Mouse (Mus musculus) heart, embryonic 13.5 days (tissue): ENCODE measurements at regions not wholly inside any gene's neighbourhood (a gene's known extent, or its start where the extent isn't known, plus 50 kb on each side); places are given as distances from the start of the nearest gene placed in this dataset.

Experiments used
- ATAC-seq: fragments of 200-750 bp; cut with Nextera tagmentation; 2 replicates; pipeline ENCODE4 v1.8.0; 2017; ENCODE audit warnings: moderate TSS enrichment; ENCODE audit not compliant: insufficient number of reproducible peaks, low FRiP score, low TSS enrichment; ENCODE audit errors: extremely low read depth
- H3K27ac ChIP-seq: fragments of 300-500 bp; sonication (generic); replicated peaks from 2 replicates; pipeline ENCODE4 v1.5.1; 2015; ENCODE audit warnings: moderate library complexity, mild to moderate bottlenecking, inconsistent platforms
- H3K27me3 ChIP-seq: fragments of 300-500 bp; sonication (generic); replicated peaks from 2 replicates; pipeline ENCODE4 v1.6.1; 2015; ENCODE audit warnings: mild to moderate bottlenecking, inconsistent platforms
- H3K36me3 ChIP-seq: fragments of 300-500 bp; sonication (generic); 2 replicates; pipeline ENCODE4 v1.6.1; 2015; ENCODE audit warnings: mild to moderate bottlenecking, inconsistent platforms
- H3K4me1 ChIP-seq: fragments of 300-500 bp; sonication (generic); 2 replicates; pipeline ENCODE4 v1.6.1; 2015; ENCODE audit warnings: inconsistent platforms
- H3K4me2 ChIP-seq: fragments of 300-500 bp; sonication (generic); 2 replicates; pipeline ENCODE4 v1.6.1; 2015; ENCODE audit warnings: inconsistent platforms, mild to moderate bottlenecking, moderate library complexity
- H3K4me3 ChIP-seq: fragments of 300-500 bp; sonication (generic); 2 replicates; pipeline ENCODE4 v1.5.1; 2015; ENCODE audit warnings: moderate library complexity, mild to moderate bottlenecking, inconsistent platforms
- H3K9ac ChIP-seq: fragments of 300-500 bp; sonication (generic); 2 replicates; pipeline ENCODE4 v1.6.1; 2015; ENCODE audit warnings: inconsistent platforms, mild to moderate bottlenecking, moderate library complexity
- H3K9me3 ChIP-seq: fragments of 300-500 bp; sonication (generic); 2 replicates; pipeline ENCODE4 v1.6.1; 2016; ENCODE audit warnings: inconsistent platforms
- WGBS: fragments of 180-500 bp; shearing (Covaris S2); methylation state at CpG from one replicate; pipeline ENCODE4 v1.1.7; 2015; ENCODE audit warnings: mixed read lengths; 5-methylcytosine and 5-hydroxymethylcytosine counted together

DNA sequence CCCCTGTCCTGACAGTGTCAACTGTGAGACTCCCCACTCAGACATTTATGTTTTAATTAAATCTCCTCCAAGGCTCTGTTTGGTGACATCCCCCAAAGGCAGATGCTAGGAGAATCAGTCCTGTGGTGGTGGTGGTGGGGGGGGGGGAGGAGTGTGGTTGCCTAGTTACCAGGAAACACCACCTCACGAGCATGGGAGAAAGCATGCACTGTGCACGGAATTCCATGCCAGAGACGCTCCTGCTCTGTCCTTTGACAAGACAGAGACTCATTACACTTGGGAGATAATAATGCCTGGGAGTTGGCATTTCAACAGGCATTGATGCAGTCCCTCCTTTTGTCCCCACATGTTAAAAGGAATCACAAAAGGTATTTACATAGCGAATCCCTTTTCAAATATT is 240.6 kb downstream of the Cbln1 start:
- Histone ChIP-seq H3K36me3 (no peaks in the 10 kb centered on the region), H3K4me1 (peaks cover 15% of the 10 kb centered on the region; the same call in 1 of the 2 replicates), H3K4me3 (no peak overlapping the region), H3K4me2 (no peak overlapping the region), H3K27me3 (0 out of 2 replicates have a peak, but pooled peaks cover 7% of the 10 kb centered on the region), H3K27ac (no peak overlapping the region), H3K9ac (no peak overlapping the region), H3K9me3 (no peaks in the 10 kb centered on the region)
- no peak for ATAC-seq
- 31% methylated on average over 4 of the region's 4 CpGs for WGBS

DNA sequence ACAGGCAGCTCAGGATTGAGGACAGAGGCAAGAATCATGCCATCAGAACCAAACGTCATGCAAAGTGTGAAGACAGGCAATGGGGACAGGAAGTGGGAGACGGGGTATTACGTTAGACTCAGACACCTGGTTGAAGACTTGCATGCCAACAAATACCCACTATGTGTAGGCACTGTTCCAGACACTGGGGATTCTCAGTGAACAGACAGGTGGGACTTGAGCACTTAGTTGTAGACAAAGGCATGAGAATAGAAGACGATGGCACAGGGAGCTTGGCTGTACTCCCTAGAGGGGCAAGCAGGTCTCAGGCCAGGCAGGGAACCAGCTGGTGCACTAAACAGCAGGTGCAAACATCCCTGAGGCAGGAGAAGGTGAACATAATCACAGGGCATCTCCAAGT is 242.3 kb downstream of the Cbln1 start:
- WGBS: 75% methylated on average over 4 of the region's 4 CpGs
- 0 out of 2 replicates have a peak, but pooled peaks cover 2% of the 10 kb centered on the region for H3K27me3 ChIP-seq
- H3K36me3 ChIP-seq: no peaks in the 10 kb centered on the region
- no peak overlapping the region for H3K9ac ChIP-seq
- H3K9me3 ChIP-seq: no peaks in the 10 kb centered on the region
- no peak for ATAC-seq
- H3K4me3 ChIP-seq: no peak overlapping the region
- 0 out of 2 replicates have a peak, but pooled peaks cover 5% of the 10 kb centered on the region for H3K4me1 ChIP-seq
- H3K27ac ChIP-seq: no peak overlapping the region
- H3K4me2 ChIP-seq: no peak overlapping the region

DNA sequence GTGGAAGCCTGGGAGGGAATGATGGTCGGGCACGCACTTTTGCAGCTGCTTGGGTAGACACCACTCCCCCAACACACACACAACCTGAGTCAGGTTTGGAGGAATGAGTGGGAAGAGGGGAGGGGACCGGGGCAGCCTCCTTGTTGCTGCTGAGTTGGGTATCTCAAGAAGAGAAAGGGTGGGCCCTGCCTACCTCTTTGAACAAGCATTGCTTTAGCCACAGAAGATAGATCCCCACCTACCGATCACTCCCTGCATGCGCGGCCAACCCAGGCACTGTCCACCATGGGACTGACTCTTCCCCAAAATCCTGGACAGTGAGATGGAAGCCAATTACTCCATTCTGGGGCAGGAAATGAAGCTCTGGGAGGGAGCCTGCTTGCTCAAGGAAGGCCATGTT is 243.2 kb downstream of the Cbln1 start:
- H3K9me3 ChIP-seq: no peaks in the 10 kb centered on the region
- WGBS: 87% methylated on average over 6 of the region's 6 CpGs
- no peaks in the 10 kb centered on the region for H3K36me3 ChIP-seq
- H3K4me3 ChIP-seq: no peak overlapping the region
- ATAC-seq: no peak
- 0 out of 2 replicates have a peak, but pooled peaks cover 5% of the 10 kb centered on the region for H3K4me1 ChIP-seq
- H3K9ac ChIP-seq: no peak overlapping the region
- no peaks in the 10 kb centered on the region for H3K27me3 ChIP-seq
- H3K27ac ChIP-seq: no peak overlapping the region
- H3K4me2 ChIP-seq: no peak overlapping the region

DNA sequence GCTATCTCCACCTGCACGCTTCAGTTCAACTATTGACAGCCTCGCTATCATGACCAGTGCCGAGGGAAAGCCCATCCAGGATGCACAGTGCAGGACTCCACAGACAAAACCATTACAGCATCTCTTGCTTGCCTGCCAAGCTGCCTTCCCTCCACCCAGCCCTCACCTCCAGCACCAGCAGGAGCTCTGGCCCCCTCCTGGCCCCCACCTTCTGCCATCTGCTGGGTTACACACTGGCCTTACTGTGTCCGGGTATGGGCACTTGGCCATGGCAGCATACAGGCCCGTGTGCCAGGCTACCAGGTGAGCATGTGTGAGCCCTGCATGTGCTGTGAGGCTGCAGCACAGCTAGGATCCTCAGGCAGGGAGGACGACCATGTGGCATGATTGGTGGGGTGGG is 243.6 kb downstream of the Cbln1 start:
- H3K4me3 ChIP-seq: no peak overlapping the region
- no peak overlapping the region for H3K9ac ChIP-seq
- WGBS: 84% methylated on average over 6 of the region's 6 CpGs
- no peak for ATAC-seq
- H3K27ac ChIP-seq: no peak overlapping the region
- no peaks in the 10 kb centered on the region for H3K9me3 ChIP-seq
- H3K27me3 ChIP-seq: no peaks in the 10 kb centered on the region
- H3K36me3 ChIP-seq: no peaks in the 10 kb centered on the region
- no peak overlapping the region for H3K4me2 ChIP-seq
- H3K4me1 ChIP-seq: 0 out of 2 replicates have a peak, but pooled peaks cover 2% of the 10 kb centered on the region

DNA sequence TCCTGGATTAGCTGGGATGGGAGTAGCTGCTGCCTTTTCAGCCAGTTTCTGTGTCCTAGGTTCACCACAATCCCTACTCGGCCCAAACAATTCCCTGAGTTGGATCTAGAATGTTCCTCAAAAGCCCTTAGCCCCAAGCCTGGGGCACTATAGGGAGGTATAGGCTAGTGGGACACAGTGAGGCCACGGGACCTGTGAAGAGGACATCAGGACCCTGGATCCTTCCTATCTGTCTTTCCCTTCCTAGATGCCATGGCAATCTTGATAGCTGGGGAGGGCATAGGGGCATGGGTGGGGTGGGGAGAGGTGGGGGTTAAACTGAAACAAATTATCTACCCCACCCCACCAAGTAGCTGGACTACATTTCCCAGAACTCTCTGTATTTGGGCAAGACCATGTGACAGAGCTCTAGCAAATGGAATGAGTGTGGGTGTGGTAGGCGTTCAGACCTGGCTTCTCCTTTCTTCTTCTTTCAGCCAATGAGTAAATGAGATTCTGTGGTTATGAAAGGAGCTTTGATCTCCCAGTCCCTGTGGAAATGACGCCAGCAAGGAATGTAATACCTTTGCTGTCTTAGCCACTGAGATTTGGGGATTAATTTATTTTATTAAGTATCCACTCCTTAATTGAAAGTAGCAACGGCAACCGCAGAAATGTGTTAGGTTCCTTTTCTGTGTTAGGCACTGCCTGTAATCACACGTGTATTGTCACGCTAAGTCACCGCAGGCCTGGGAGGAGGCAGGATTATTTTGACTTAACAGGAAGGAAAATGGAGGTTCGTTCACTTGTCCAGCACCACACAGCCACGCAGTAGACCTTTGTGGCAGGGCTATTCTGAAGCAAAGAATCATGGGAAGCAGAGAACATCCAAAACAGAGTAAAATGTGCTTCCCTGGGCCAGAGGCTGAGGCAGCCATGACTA is 246.6 kb downstream of the Cbln1 start:
- no peaks in the 10 kb centered on the region for H3K4me1 ChIP-seq
- H3K27me3 ChIP-seq: 0 out of 2 replicates have a peak, but pooled peaks cover 1% of the 10 kb centered on the region
- no peak overlapping the region for H3K27ac ChIP-seq
- WGBS: 70% methylated on average over 11 of the region's 11 CpGs
- no peak for ATAC-seq
- H3K4me2 ChIP-seq: no peak overlapping the region
- no peaks in the 10 kb centered on the region for H3K36me3 ChIP-seq
- H3K9ac ChIP-seq: no peak overlapping the region
- H3K9me3 ChIP-seq: no peaks in the 10 kb centered on the region
- no peak overlapping the region for H3K4me3 ChIP-seq

DNA sequence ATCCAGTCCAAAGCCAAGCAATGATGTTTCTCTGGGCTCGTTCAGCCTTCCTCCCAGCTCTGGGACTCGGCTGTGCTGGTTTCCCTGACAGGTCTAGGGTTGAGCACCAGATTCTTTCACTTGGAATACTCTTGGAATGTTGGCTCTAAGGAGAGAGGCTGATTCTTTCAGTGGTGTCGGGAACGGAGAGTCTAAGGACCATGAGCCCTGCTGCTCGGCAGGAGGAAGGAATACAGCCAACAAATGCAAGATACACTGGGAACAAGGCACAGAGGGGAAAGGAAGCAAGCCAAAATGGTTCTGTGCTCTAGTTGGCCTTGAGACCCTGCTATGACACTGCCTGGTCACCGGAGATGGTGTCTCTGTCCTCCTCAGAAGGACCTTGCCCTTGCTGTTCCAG is 251.8 kb downstream of the Cbln1 start:
- WGBS: 76% methylated on average over 6 of the region's 6 CpGs
- Histone ChIP-seq H3K4me2 (no peak overlapping the region), H3K4me3 (no peak overlapping the region), H3K36me3 (no peaks in the 10 kb centered on the region), H3K4me1 (no peaks in the 10 kb centered on the region), H3K9ac (no peak overlapping the region), H3K27ac (no peak overlapping the region), H3K27me3 (peaks cover 28% of the 10 kb centered on the region), H3K9me3 (no peaks in the 10 kb centered on the region)
- no peak for ATAC-seq

DNA sequence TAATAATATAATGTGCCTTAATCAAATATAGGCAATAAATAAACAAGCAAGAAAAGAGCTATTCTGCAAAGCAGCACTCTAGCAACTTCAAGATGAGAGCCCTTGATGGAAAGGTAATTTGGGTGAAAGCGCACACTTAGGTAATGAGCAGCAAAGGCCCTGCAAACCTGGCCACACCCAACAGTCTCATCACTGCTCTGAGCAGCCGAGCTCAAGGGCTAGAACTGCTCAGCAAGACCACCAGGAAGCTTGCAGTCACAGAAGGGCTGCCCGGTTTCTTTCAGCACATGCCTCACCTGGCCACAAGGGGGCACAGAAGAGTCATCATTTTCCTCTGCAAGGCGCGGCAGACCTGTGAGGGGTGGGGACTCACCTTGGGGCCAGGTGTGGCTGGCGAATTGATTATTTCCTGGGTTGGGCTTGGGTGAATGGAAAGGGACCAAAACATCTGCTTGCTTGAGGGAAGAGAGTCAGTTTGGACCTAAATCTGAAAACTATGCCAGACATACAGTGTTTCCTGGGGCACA is 253.4 kb downstream of the Cbln1 start:
- ATAC-seq: no peak
- H3K4me3 ChIP-seq: no peak overlapping the region
- H3K9ac ChIP-seq: no peak overlapping the region
- H3K4me2 ChIP-seq: no peak overlapping the region
- 16% methylated on average over 6 of the region's 6 CpGs for WGBS
- H3K9me3 ChIP-seq: no peaks in the 10 kb centered on the region
- H3K27me3 ChIP-seq: peaks cover 28% of the 10 kb centered on the region
- H3K27ac ChIP-seq: no peak overlapping the region
- no peaks in the 10 kb centered on the region for H3K36me3 ChIP-seq
- no peaks in the 10 kb centered on the region for H3K4me1 ChIP-seq

DNA sequence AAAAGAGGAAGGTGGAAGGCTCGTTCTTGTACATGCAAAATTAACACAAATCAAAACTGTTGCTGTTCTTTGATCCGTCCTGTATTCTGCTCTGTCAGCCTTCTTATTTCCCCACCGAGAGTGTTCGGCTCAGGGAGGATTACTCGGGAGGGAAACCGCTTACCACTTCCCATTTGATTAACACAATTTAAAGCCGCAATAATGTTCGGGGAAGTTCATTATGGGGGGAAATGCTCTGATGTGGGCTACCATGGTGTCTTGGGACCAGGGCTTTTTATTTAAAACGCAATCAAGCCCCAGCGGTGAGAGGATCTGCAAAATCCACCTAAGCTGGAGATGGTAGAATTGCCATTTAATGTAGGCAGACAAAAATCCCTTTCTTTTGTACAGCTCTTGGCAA is 257.4 kb downstream of the Cbln1 start:
- WGBS: 74% methylated on average over 10 of the region's 10 CpGs
- no peaks in the 10 kb centered on the region for H3K9me3 ChIP-seq
- H3K9ac ChIP-seq: no peak overlapping the region
- no peak overlapping the region for H3K4me2 ChIP-seq
- no peak overlapping the region for H3K4me3 ChIP-seq
- peaks cover 24% of the 10 kb centered on the region for H3K27me3 ChIP-seq
- no peak overlapping the region for H3K27ac ChIP-seq
- no peak for ATAC-seq
- no peaks in the 10 kb centered on the region for H3K4me1 ChIP-seq
- H3K36me3 ChIP-seq: no peaks in the 10 kb centered on the region

DNA sequence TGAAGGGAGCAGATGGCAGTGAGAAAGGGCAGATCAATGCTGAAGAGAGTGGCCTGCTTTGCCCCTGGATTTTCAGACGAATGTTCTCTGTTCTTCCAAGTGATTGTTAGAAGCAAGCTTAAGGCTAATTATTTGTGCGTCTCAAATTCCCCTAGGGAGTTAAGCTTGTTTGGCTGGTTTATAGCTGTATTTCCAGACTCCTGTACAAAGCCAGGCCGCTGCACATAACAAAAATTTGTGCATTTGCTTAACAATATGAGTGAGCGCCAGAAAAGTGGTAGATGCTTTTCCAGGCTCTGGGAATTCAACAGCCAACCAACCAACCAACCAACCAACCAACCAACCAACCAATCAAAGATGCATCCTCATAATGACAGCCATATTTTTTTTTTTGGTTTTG is 261.9 kb downstream of the Cbln1 start:
- no peak overlapping the region for H3K4me3 ChIP-seq
- H3K4me1 ChIP-seq: 0 out of 2 replicates have a peak, but pooled peaks cover 6% of the 10 kb centered on the region
- WGBS: 76% methylated on average over 4 of the region's 4 CpGs
- no peak overlapping the region for H3K27ac ChIP-seq
- H3K9me3 ChIP-seq: no peaks in the 10 kb centered on the region
- no peaks in the 10 kb centered on the region; the same call in 1 of the 2 replicates for H3K27me3 ChIP-seq
- H3K36me3 ChIP-seq: no peaks in the 10 kb centered on the region
- H3K9ac ChIP-seq: no peak overlapping the region
- no peak overlapping the region for H3K4me2 ChIP-seq
- no peak for ATAC-seq

DNA sequence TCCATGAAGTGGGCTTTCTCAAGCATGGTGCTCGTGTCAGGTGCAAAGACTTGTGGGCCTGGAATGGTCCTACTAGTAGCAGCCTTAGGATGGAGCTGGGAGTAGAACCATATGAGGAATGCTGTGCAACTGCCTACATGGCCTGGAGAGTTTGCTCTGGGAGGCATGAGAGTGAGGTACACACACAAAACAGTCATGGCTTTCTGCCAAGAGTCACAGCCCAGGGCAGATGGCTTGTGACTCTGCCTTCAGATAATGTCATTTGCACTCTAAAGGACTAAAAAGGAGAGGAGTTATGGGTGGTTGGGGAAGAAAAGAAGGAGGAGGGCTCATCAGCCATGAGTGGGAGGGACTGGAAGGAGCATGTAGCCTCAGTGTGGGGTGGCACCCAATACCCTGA is 263.1 kb downstream of the Cbln1 start:
- Histone ChIP-seq H3K4me2 (no peak overlapping the region), H3K27me3 (no peaks in the 10 kb centered on the region), H3K4me3 (no peak overlapping the region), H3K36me3 (no peaks in the 10 kb centered on the region), H3K9ac (no peak overlapping the region), H3K27ac (no peak overlapping the region), H3K9me3 (no peaks in the 10 kb centered on the region), H3K4me1 (0 out of 2 replicates have a peak, but pooled peaks cover 6% of the 10 kb centered on the region)
- WGBS: 65% methylated on average over 1 of the region's 1 CpGs
- no peak for ATAC-seq

DNA sequence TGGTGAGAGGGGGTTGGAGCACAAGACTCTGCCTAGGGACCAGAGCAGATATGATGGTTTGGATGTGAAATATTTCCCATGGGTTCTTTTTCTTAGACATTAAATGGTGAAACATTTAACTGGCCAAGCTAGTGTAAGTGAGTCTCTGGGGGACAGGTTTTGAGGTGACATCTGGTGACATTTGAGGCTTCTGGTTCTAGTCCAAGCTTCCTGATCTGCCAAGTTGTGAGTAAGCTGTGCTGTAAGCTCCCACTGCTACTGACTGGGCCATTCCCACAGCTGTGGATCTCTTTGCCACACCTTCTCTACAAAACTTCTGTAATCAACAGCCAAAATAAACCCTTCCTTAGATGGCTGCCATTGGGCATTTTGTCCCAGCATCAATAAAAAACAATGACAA is 264.4 kb downstream of the Cbln1 start:
- H3K36me3 ChIP-seq: no peaks in the 10 kb centered on the region
- H3K27ac ChIP-seq: no peak overlapping the region
- ATAC-seq: no peak
- H3K4me2 ChIP-seq: no peak overlapping the region
- H3K27me3 ChIP-seq: no peaks in the 10 kb centered on the region
- H3K9ac ChIP-seq: no peak overlapping the region
- H3K4me1 ChIP-seq: 0 out of 2 replicates have a peak, but pooled peaks cover 6% of the 10 kb centered on the region
- H3K4me3 ChIP-seq: no peak overlapping the region
- no peaks in the 10 kb centered on the region for H3K9me3 ChIP-seq
